Mouse (Mus musculus): ENCODE measurements around the gene Mfn2. TPM values are rescaled to one million over a fixed set of nuclear protein-coding genes. Genes with fewer than 3 reads are reported as not detected.
"Not testable (repeated sequence)": the region's sequence is repeated elsewhere in the genome, so short reads cannot be mapped to it uniquely, and the experiment has no call there.

Mfn2 gene
- polyA plus RNA-seq, 1 experiment from 2014 or later = 14.1 TPM

- peak; percentile 24; the same call in 1 of the 2 replicates for TF ChIP-seq EP300 (IDR thresholded peaks at IDR 0.05; ENCODE audit: low read depth)
- TF ChIP-seq CTCF (IDR thresholded peaks at IDR 0.05; ENCODE audit: low read depth) = no peak
- Histone ChIP-seq H3K9ac (replicated peaks) (peak overlapping the region; percentile 80), H3K4me2 (ENCODE audit: low read depth, low read length) (peak overlapping the region; percentile 86), H3K27me3 (ENCODE audit: insufficient read depth, low read length) (no peaks in the 10 kb centered on the region), H3K4me1 (ENCODE audit: insufficient read depth) (peaks cover 14% of the 10 kb centered on the region), H3K9me3 (ENCODE audit: low read length) (no peaks in the 10 kb centered on the region), H3K4me3 (ENCODE audit: low read depth, low read length) (peak overlapping the region; percentile 94), H3K36me3 (replicated peaks; ENCODE audit: insufficient read depth, low read length) (no peaks in the 10 kb centered on the region; the same call in 1 of the 2 replicates), H3K27ac (ENCODE audit: low read depth) (peak overlapping the region; percentile 70)
- WGBS (ENCODE audit: insufficient replicate concordance) = 4% methylated on average over 4 of the region's 4 CpGs
- peak; percentile 74 for ATAC-seq
- DNase-seq = no peak
Observed at GRCm38 (mm10) chr4:147848584-147848991, 55.9 kb downstream of the Mfn2 start.

GRCm38 (mm10) chr4:147847614-147848583, 56.6 kb downstream of the Mfn2 start, which contains the start of gene Zfp933:
Gene Zfp933 (minus strand): TSS chr4:147848366.
- peaks cover under 1% of the 10 kb centered on the region; the same call in 1 of the 2 replicates for H3K36me3 ChIP-seq (replicated peaks; ENCODE audit: insufficient read depth, low read length)
- H3K9ac ChIP-seq (replicated peaks) = peak within 1 kb of the TSS; percentile 80
- 3% methylated on average over 23 of the region's 23 CpGs for WGBS (ENCODE audit: insufficient replicate concordance)
- H3K27me3 ChIP-seq (ENCODE audit: insufficient read depth, low read length) = no peaks in the 10 kb centered on the region
- peak within 1 kb of the TSS; percentile 94 for H3K4me3 ChIP-seq (ENCODE audit: low read depth, low read length)
- DNase-seq (peak; percentile 45), ATAC-seq (peak; percentile 95)
- peak within 1 kb of the TSS; percentile 70 for H3K27ac ChIP-seq (ENCODE audit: low read depth)
- H3K4me1 ChIP-seq (ENCODE audit: insufficient read depth) = peaks cover 14% of the 10 kb centered on the region
- no peak for TF ChIP-seq CTCF (IDR thresholded peaks at IDR 0.05; ENCODE audit: low read depth)
- TF ChIP-seq EP300 (IDR thresholded peaks at IDR 0.05; ENCODE audit: low read depth) = peak; percentile 69; the same call in 1 of the 2 replicates
- H3K9me3 ChIP-seq (ENCODE audit: low read length) = peaks cover 1% of the 10 kb centered on the region; the same call in 1 of the 2 replicates
- H3K4me2 ChIP-seq (ENCODE audit: low read depth, low read length) = peak within 1 kb of the TSS; percentile 86

GRCm38 (mm10) chr4:147842871-147843270, 61.6 kb downstream of the Mfn2 start:
- Histone ChIP-seq H3K9ac (replicated peaks) (no peak overlapping the region), H3K36me3 (replicated peaks; ENCODE audit: insufficient read depth, low read length) (peaks cover 7% of the 10 kb centered on the region; the same call in 1 of the 2 replicates), H3K4me1 (ENCODE audit: insufficient read depth) (peaks cover 4% of the 10 kb centered on the region), H3K4me3 (ENCODE audit: low read depth, low read length) (no peak overlapping the region), H3K27me3 (ENCODE audit: insufficient read depth, low read length) (no peaks in the 10 kb centered on the region), H3K27ac (ENCODE audit: low read depth) (no peak overlapping the region), H3K9me3 (ENCODE audit: low read length) (peaks cover 9% of the 10 kb centered on the region; the same call in 1 of the 2 replicates), H3K4me2 (ENCODE audit: low read depth, low read length) (no peak overlapping the region)
- WGBS (ENCODE audit: insufficient replicate concordance) = 90% methylated on average over 3 of the region's 3 CpGs
- DNase-seq (no peak), ATAC-seq (no peak)
- TF ChIP-seq EP300 (IDR thresholded peaks at IDR 0.05; ENCODE audit: low read depth) (no peak), CTCF (IDR thresholded peaks at IDR 0.05; ENCODE audit: low read depth) (no peak)

GRCm38 (mm10) chr4:147839282-147839681, 65.2 kb downstream of the Mfn2 start:
- ATAC-seq; H3K27ac ChIP-seq (ENCODE audit: low read depth): not testable (repeated sequence)

GRCm38 (mm10) chr4:147824389-147824788, 80.1 kb downstream of the Mfn2 start:
- Histone ChIP-seq H3K4me3 (ENCODE audit: low read depth, low read length) (no peak overlapping the region), H3K4me1 (ENCODE audit: insufficient read depth) (no peaks in the 10 kb centered on the region), H3K9me3 (ENCODE audit: low read length) (peaks cover 36% of the 10 kb centered on the region), H3K36me3 (replicated peaks; ENCODE audit: insufficient read depth, low read length) (peaks cover 23% of the 10 kb centered on the region), H3K9ac (replicated peaks) (no peak overlapping the region), H3K4me2 (ENCODE audit: low read depth, low read length) (no peak overlapping the region), H3K27ac (ENCODE audit: low read depth) (no peak overlapping the region), H3K27me3 (ENCODE audit: insufficient read depth, low read length) (no peaks in the 10 kb centered on the region)
- DNase-seq = no peak
- no peak for TF ChIP-seq EP300 (IDR thresholded peaks at IDR 0.05; ENCODE audit: low read depth)
- no peak for TF ChIP-seq CTCF (IDR thresholded peaks at IDR 0.05; ENCODE audit: low read depth)
- no peak for ATAC-seq
- WGBS (ENCODE audit: insufficient replicate concordance) = 86% methylated on average over 4 of the region's 4 CpGs

More at GRCm38 (mm10) chr4:147839282-147839681, 65.2 kb downstream of the Mfn2 start:
- not testable (repeated sequence) for DNase-seq; H3K9ac ChIP-seq (replicated peaks); H3K4me1 ChIP-seq (ENCODE audit: insufficient read depth); H3K27me3 ChIP-seq (ENCODE audit: insufficient read depth, low read length); H3K4me3 ChIP-seq (ENCODE audit: low read depth, low read length); H3K9me3 ChIP-seq (ENCODE audit: low read length); H3K4me2 ChIP-seq (ENCODE audit: low read depth, low read length); H3K36me3 ChIP-seq (replicated peaks; ENCODE audit: insufficient read depth, low read length)
- WGBS (ENCODE audit: insufficient replicate concordance) = 95% methylated on average over 6 of the region's 26 CpGs

Other genes starting within 250 kb of the Mfn2 start
- gene Zfp534, start 202.2 kb downstream of the Mfn2 start, polyA plus RNA-seq (2015; fragmentation: Nextera tagmentation; extraction: Ambion mirVana) = not detected in 2 replicates
- 2.5 and 2.8 TPM in 2 replicates for gene Zfp984, start 94.9 kb downstream of the Mfn2 start, polyA plus RNA-seq (2015; fragmentation: Nextera tagmentation; extraction: Ambion mirVana)
- 1.6 and 1.7 TPM in 2 replicates for gene Zfp933, start 56.3 kb downstream of the Mfn2 start, polyA plus RNA-seq (2015; fragmentation: Nextera tagmentation; extraction: Ambion mirVana)
- gene Miip, start 35.9 kb downstream of the Mfn2 start, polyA plus RNA-seq (2015; fragmentation: Nextera tagmentation; extraction: Ambion mirVana) = 17.5 and 19.0 TPM in 2 replicates
- gene Fv1, start 35.7 kb downstream of the Mfn2 start, polyA plus RNA-seq (2015; fragmentation: Nextera tagmentation; extraction: Ambion mirVana) = 0.90 TPM in 2 replicates
- gene Plod1, start 32.1 kb upstream of the Mfn2 start, polyA plus RNA-seq (2015; fragmentation: Nextera tagmentation; extraction: Ambion mirVana) = 24.8 and 25.4 TPM in 2 replicates
- 6.5 and 8.5 TPM in 2 replicates for gene 2510039O18Rik, start 36.2 kb upstream of the Mfn2 start, polyA plus RNA-seq (2015; fragmentation: Nextera tagmentation; extraction: Ambion mirVana)
- not detected in 2 replicates for gene Nppb, start 81.1 kb upstream of the Mfn2 start, polyA plus RNA-seq (2015; fragmentation: Nextera tagmentation; extraction: Ambion mirVana)
- gene Nppa, start 96.0 kb upstream of the Mfn2 start, polyA plus RNA-seq (2015; fragmentation: Nextera tagmentation; extraction: Ambion mirVana) = 0.13 TPM in 1 of 2 replicates, not detected in the other
- 0.52 and 0.79 TPM in 2 replicates for gene Clcn6, start 134.1 kb upstream of the Mfn2 start, polyA plus RNA-seq (2015; fragmentation: Nextera tagmentation; extraction: Ambion mirVana)
- 3.7 and 4.5 TPM in 2 replicates for gene Mthfr, start 134.4 kb upstream of the Mfn2 start, polyA plus RNA-seq (2015; fragmentation: Nextera tagmentation; extraction: Ambion mirVana)
- gene Agtrap, start 183.3 kb upstream of the Mfn2 start, polyA plus RNA-seq (2015; fragmentation: Nextera tagmentation; extraction: Ambion mirVana) = 10.4 and 10.8 TPM in 2 replicates
- 16.9 and 18.8 TPM in 2 replicates for gene Mad2l2, start 225.7 kb upstream of the Mfn2 start, polyA plus RNA-seq (2015; fragmentation: Nextera tagmentation; extraction: Ambion mirVana)
- 0.04 and 0.05 TPM in 2 replicates for gene Draxin, start 226.0 kb upstream of the Mfn2 start, polyA plus RNA-seq (2015; fragmentation: Nextera tagmentation; extraction: Ambion mirVana)
- 30.1 and 32.0 TPM in 2 replicates for gene Fbxo6, start 247.4 kb upstream of the Mfn2 start, polyA plus RNA-seq (2015; fragmentation: Nextera tagmentation; extraction: Ambion mirVana)

Data from liver, postnatal 0 days (tissue).